Mouse (Mus musculus) adrenal gland, adult (tissue): ENCODE data around the gene Trak1.
A peak's percentile ranks its signal among the peaks of the same experiment; 100 is the strongest.
"Not testable (repeated sequence)": the region's sequence is repeated elsewhere in the genome, so short reads cannot be mapped to it uniquely, and the experiment has no call there.

Experiments used
- DNase-seq, 2 experiments: peaks; one replicate each; pipeline ENCODE4 v3.0.0; 2022 to 2023; ENCODE audit warnings: low spot score in 1 of 2; ENCODE audit not compliant: inconsistent age in 2 of 2

Gene Trak1

DNA sequence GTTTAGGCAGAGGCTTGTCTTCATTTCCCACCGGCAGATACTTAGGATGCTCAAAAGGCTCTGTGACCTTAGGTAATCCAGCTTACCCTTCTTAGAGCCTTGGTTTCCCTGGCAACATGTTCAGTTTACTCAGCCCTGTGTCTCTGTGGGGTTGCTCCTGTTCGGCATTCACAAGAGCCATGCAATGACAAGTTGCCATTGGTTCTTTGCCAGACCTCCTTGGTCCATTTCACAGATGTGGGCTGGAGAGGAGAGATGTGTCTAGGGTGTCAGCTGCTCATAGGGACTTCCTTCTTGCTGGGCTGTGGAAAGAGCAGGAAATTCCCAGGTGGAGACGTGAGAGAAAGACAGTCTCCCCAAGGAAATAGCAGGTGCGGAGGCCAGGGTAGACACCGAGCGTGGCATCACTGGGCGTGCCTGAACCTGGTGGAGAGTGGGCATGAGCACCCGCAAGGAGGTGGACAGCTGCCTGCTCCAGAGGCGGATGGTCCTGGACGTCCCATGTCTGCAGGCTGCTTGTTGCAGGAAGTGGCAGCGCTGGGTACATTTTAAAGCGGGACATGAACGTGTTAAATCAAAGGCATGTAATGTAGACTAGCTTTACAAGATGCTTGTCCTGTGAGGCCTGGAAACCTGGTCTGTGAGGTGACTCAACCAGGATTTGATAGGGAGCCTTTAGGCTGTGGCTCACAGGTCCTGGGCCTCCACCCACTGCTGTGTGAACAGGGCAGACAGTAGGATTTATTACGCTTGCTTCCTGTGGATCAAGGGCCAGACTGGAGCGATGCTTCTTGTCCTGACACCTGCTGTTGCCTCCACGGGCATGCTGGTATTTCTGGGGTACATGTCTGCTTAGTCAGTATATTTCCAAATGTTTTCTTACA, 127.2 kb downstream of the Trak1 start:
- DNase-seq: peak in 1 of 2 experiments; percentile 76

DNA sequence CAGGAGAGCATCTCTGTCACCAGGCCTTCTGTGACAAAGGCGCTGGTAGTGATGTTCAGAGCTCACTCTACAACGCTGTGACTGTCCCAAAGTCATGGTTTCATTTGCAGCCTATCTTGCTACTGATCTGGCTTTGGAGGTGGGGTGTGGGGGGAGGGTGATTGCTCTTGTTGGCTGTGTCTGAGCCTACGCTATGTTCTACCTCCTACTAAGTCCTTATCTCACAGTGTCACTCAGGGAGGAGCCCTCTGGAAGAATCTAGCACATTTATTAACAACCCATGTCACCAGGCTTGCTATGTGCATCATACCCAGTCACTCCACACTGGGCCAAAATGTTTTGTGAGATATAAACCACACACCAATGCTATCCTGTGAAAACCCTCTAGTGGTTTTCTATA, 129.1 kb downstream of the Trak1 start:
- DNase-seq: no peak

DNA sequence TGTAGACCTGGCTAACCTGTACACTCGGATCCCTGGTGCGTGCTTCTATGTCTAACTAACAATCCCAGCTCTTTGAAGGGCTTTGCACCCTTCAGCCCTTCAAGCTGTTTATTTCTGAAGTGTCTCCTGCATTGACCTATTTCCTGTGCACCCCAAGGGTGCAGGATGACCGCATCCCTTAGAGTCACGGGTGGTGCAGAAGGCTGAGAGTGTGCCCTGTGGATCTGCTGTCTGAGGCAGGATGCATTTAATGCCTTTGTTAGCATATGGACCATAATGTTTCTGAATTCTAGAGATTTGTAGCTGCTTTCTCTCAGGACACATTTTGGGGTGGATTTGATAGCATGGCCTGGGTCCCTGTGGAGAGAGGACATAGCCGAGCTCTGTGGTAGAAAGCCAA, 129.6 kb downstream of the Trak1 start:
- no peak for DNase-seq

DNA sequence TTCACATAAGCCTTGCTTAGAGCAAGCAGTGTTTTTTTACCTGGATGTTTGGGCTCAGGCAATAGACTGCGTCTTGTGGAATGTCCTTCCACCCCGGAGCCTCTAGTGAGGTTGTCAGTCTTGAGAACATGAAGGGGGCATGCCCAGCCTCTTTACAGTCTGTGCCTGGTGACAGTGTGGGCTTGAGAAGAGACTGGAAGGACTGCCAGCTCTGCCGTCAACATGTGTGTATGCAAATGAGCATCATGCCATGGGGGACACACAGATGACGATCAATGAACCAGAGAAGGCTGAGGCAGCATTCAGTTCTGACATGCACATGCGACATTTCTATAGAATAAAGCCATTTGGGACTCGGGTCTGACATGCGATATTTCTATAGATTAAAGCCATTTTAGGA, 132.3 kb downstream of the Trak1 start:
- no peak for DNase-seq

DNA sequence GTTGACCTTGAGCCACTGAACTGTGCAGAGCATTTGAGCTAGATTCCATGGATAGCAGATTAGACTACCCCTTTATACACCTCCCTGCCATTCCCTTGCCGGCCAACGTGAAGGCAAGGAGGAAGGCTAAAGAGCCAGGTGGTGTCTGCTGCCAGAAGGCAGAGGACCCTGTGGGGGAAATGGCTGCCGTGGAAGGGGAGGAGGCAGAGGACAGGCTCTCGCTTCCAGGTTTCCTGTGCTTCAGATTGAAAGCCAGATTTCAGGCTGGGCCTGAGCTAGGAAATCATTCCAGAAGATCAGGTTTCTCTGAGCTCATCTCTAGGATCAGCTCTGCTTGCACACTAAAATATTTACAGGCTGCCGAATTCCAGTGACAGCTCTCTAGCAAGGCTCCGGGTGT, 133.1 kb downstream of the Trak1 start:
- peak in 1 of 2 experiments; percentile 58 for DNase-seq

DNA sequence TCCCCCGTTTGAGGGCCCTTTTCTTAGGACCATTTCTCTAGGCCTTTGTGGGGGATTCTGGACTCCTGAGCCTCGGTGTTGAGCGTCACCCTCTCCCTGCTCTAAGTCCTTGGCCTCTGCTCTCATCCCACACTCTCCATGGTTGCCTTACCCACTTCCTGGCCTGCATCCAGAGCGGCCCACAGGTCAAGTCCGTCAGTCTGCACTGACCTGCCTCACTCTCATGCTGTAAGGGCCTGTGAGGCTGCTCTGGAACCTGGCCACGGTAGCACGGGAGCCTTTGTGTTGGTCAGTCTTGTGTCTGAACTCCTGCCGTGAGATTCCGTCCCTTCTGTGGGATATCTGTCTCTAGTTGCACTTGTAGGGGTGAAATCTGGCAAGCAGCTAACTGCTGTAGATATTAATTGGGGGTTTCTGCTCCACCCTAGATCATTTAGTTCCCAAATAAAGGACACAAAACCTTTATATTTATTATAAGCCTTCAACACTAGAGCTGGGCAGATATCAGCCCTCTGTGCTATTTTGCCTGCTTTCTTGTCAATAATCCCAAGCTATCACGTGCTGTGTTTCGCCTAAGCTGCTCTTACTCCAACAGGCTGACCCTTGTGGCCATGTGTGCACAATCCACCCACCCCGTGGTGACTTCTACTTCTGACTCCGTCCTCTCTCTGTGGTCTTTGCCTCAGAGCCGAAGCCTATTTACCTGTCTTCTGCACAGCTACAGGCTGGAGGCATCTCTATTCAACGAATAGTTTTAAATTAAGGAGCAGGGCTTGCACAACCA, 136.6 kb downstream of the Trak1 start:
- DNase-seq: peak in 1 of 2 experiments; percentile 66

DNA sequence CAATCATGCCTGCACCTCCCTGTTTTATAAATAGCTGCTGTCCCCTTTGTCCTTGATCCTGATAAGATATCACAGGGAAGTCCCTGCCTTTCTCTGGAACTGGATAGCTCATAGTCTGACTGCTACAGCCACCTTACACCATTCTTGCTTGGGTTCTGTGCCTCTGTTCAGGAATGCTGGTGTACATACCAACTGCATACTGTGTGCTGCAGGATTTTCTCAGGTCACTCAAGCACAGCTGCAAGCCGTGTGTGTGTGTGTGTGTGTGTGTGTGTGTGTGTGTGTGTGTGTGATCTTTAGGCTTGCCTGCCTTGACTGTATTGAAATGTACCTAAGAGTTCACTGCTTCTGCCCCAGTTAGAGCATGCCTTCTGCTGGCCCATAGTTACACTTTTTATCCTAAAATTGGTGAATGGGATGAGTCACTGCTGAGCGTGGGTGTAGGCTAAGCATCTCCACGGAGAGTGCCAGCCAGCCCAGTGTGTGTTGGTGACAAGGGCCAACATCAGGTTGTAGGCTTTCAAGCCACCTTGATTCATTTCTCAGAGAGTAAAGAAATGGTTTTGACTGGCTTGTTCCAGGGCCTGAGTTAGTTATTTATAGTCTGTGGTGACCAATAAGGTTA, 138.1 kb downstream of the Trak1 start:
- peak; percentile 30 to 67 for DNase-seq

DNA sequence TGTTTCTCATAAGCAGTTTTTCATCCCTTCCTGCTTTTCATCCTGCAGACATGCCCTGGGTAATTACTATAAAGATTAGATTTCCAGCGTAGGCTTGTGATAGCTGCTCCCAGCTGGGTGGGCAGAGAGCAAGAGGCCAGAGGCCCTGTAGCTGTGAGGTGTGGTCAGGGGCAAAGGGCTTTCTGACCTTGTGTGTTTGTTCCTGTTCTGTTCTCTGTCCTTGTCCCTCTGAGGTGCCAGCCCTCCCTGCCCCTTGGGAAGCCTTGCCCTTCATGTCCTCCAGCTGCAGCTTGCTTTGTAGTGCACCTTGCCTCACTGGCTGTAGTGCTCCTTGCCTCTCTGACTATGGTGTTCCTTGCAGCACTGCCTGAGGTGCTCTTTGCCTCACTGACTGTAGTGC, 139.2 kb downstream of the Trak1 start:
- peak in 1 of 2 experiments; percentile 53 for DNase-seq

DNA sequence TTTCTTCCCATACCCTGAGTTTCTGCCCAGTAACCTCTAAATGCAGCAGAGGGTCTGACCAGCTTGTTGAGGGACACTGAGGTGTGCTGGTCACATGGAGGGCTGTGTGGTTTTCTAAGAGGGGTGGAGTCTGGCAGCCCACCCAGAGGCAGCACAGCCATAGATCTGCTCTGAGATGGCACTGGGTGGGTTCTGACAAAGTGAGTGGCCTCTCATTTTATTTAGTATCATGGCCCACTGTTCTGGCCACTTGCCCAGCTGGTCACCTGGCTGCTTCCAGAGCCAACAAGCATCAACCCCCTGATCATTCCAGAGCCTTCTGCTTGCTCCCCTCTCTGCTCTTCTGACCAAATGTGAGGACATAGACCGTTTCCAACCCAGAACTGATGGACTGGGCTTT, 144.8 kb downstream of the Trak1 start:
- no peak for DNase-seq

DNA sequence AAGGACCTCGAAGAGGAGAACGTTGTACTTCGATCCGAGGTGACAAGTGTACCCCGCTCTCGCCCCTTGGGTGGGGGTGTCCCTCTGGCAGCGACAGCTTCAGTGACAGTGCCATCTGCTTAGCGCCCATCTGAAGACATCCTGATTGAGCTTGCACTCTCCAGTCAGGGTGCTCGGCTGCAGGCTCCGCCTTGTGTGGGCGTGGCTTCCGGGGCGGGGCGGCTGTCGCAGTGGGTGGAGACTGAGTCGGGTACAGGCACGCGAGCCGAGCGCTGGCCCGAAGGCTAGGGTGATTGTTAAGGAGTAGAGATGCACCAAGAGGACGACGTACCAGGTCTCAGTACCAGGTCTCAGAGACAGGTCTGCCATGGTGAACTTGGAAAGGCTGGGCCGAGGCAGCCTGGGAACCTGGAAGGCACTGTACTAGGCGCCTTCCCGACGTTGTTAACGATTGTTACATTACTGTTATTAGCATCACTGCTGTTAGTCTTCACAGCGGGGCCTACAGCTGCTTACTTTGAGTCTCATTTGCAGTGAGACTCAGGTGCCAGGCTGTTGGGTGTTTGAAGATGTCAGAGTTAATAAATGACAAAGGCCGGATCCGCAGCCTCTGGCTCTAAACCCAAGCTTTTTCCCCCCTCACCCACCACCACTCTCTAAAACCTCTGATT, 146.5 kb downstream of the Trak1 start:
- no peak for DNase-seq

DNA sequence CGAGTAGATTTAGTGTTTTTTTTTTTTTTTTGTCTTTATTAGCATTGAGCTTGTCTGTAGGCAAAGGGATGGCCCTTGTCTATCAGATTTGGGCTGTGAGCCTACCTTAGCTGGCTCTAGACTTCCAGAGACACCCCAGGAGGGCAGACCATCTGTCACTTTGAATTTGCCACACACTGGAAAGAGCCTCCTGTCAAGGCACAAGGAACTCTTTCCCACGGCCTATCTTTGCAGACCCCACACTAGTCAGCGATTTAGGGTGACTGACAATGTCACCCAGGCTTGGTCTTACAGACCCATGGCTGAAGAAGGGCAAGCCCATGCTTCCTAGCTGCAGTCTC, 147.0 kb downstream of the Trak1 start:
- DNase-seq: no peak

DNA sequence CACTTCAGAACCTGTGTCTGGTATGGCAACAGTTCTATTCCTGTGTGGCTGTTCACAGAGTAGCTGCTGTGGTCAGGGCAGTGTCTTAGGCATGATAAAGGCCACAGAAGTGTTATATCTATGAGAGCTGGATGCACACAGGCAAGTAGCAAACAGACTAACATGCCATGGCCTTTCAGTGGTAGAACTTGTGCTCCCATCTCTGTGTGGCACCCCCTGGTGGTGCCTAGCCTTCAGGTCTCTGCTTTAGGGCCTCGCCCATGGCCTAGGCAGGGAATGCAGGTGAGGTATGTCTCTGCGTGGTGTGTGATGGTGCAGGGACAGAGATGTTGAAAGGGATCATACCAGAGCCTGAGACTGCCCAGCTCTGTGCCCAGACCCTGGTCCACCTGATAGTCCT, 148.1 kb downstream of the Trak1 start:
- peak; percentile 29 to 72 for DNase-seq

DNA sequence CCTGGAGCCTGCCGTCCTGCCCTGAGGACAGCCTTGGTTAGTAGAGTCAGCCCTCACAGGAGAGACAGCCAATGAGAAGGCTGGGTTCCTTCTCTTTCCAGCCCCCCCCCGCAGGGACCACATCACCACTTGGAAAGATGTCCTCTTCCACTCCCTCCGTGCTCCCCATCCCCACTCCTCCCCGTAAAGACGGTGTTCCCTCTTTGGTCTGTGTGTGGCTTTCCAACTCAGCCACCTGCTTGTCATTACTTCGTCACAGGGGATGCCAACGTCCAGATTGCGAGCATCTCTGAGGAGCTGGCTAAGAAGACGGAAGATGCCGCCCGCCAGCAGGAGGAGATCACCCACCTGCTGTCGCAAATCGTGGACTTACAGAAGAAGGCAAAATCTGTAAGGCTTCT, 149.1 kb downstream of the Trak1 start:
- no peak for DNase-seq

DNA sequence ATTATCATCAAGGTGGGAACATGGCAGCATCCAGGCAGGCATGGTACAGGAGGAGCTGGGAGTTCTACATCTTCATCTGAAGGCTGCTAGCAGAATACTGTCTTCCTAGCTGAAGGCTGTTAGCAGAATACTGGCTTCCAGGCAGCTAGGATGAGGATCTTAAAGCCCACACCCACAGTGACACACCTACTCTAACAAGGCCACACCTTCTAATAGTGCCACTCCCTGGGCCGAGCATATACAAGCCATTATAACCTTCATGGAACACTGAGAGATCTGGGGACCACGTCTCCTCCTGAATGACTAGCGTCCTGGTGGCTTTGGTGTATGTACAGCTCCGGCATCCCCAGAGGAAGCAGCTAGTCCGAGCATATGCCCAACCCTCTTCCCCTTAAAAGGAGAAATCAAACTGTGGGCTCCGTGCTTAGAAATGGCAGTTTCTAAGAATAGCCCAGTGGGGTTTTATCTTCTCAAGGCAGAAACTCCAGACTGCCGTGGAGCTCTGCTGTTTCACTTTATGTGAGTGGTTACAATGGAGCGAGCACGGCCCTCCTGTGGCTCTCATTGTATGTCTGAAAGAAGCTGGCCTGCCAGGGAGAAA, 155.1 kb downstream of the Trak1 start:
- DNase-seq: not testable (repeated sequence)

DNA sequence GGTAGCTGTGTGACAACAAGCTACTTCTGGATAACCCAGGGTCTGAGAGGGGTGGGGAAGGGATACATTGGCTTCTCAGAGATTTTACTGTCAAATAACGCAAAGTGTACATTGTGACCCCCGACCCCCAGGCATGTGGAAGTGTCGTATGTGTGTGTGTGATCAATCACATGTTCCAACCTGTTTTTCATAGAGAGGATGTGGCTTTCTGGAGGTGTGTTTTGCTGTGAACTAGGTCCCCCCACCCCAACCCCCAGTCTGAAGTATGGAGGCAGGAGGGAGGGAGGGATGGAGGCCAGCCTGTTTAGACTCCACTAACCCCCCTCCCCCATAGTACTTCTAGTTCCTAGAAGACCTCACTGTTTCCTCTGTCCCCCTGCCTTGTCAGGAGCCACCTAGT, 157.6 kb downstream of the Trak1 start:
- no peak for DNase-seq

DNA sequence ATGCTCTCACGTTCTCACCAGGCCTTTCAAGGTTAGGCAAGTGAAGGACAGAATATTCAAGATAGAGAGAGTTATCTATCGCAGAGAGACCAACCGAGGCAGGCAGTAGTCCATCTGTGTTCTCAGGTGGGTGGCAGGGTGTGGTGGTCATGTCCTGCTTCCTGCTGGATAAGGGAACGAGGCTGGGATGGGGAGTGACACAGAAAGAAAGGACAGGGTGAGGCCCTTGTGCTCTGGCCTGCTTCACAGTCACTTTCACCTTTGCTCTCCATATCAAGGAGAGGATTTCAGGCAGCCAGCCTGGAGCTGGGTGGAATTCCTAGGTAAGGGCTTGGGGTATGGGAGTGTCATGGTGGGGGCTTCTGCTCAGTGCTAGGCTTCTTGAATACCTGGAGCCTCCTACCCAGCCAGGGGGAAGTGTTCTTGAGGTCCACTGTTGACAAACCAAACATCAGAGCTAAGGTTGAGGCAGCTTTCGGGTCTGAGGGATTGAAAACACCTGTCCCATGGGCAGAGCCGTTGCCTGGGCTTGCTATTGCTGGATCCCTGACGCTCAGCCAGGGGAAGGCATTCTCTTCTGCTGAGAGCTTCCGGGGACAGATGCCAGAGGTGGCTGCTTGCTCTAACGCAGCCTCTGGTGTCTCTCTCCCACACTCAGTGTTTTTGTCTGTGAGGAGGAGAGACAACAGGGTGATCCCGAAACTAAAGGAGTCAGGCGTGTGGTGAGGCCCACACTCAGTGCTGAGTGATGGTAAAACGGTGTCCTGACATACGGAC, 159.6 kb downstream of the Trak1 start:
- no peak for DNase-seq

DNA sequence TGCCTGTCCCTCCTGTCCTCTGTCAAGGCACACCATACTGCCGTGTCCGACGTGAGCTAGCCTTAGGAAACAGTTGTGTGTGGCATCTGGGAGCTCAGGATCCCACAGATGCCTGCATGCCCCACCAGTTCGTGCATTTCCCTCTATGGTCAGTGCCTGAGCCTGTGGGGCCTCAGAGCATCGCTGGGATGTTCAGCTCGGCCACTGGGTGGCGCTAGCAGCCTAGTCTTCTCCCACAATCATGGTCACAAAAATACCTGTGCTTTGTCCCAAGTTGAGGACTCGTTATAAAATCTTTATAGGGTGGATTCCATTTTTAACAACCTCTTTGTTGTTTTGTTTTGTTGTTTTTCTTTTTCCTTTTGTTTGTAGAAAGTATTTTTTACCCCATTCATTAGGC, 161.2 kb downstream of the Trak1 start:
- DNase-seq: peak in 1 of 2 experiments; percentile 69

DNA sequence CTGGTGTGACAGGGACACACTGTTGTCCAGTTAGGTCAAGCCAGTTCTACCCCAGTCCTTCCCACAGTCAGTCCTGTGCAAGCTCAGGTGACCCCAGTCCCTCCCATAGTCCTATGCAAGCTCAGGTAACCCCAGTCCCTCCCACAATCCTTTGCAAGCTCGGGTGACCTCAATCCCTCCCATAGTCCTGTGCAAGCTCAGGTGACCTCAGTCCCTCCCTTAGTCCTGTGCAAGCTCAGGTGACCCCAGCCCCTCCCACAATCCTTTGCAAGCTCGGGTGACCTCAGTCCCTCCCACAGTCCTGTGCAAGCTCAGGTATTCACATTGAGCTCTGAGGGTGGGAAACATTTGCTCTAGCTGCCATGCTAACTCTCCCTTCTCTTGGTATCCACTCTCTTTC, 162.6 kb downstream of the Trak1 start:
- no peak for DNase-seq

DNA sequence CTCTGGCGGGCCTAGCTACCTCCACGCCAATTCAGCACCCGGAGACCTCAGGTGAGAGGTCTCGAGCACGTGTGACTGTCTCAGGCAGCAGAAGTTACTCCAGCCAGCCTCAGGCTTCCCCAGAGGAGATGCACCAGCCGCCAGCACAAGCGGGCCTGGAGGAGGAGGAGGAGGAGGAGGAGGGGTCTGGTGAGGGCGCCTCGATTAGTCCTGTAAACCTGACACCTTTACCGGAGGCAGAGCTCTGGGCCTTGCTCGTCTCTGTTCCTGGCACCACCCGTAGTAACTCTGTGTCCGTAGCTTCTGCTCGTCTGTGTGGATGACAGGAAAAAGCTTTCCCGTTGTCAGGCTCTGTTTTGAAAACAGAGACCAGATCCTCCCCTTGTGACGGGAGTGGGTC, 163.2 kb downstream of the Trak1 start:
- no peak for DNase-seq

DNA sequence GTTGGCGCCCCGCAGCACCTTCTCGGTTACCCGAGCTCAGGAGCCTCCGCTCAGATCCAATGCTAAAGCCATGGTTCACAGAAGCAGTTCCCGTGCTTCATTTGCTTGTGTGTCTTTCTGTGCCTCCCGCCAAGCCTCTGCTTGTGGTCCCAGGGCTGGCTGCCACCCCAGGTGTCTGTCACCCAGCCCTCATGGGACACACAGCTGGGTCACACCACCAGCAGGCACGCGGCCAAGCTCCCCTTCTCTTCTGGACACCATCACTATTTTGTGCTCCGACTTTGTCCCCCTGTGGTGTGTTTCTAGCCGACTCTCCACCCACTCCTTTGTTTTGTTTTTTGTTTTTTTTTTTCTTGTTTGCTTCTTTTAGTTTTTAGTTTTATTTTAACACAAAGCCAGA, 170.2 kb downstream of the Trak1 start:
- peak in 1 of 2 experiments; percentile 17 for DNase-seq
